Mouse (Mus musculus): ENCODE measurements around the gene Aig1. TPM values are rescaled to one million over a fixed set of nuclear protein-coding genes. Genes with fewer than 3 reads are reported as not detected.
"Not testable (repeated sequence)": the region's sequence is repeated elsewhere in the genome, so short reads cannot be mapped to it uniquely, and the experiment has no call there.

Gene Aig1
- 10 to 100 TPM in 21 of 26 experiments, 1 to 10 TPM in 5; 4.4 to 44.1 (median 13.9) TPM for total RNA-seq (2018; cell fraction: chromatin; rRNA removed)
- total RNA-seq (2018; cell fraction: cytosol; rRNA removed), result 10 to 100 TPM in 14 of 26 experiments, 1 to 10 TPM in 12; 6.4 to 12.5 (median 10.1) TPM
- total RNA-seq (2018; cell fraction: nucleus; rRNA removed), result 10 to 100 TPM in 23 of 26 experiments, 1 to 10 TPM in 3; 8.1 to 53.8 (median 15.3) TPM
- polyA plus RNA-seq (2018), result 8.5 to 15.6 TPM (median 12.4 TPM) in 3 replicates

DNA sequence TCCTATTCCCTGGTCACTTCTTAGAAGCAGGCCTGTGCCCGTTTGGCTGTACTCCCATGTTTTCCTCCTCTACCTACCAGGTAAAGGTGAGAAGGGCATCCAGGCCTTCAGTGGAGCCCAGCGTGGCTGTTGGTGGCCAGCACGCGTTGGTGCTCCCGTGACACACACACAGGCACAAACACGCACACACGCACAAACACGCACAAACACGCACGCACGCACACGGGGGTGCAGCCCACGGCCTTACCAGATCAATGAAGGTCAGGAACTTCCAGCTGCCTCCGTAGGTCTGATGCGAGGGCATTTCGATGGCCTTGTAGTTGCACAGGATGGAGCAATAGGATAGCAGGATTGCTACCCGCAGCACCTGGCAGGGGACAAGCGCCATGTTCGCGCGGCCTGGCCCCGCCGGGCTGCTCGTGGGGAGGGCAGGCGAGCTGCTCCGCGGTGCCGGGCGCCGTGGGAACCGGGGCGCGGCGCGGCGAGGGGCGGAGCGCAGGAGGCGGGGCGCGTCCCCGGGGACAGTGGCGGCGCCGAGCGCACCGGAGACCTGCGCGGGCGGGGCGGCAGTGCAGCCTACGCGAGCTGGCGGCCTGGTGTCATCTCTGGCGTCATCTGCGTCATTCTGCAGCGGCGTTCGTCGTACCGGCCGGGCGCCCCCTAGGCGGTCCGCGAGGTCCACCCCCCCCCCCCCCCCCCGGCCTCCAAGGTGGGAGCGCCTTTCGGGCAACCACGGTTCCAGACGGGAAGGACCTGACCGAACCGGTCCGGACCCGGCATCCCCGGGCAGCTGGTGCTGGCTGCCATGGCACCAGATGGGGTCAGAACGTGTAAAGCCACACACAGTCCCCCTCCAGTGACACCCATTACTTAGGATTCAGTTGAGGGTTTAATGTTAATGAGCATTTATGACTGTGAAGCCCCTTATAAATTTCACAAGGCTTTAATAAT is at the start of gene Aig1:
TSS of gene Aig1 (minus strand) at position 610 of the 951 bp plus-strand sequence.
- no peaks in the 10 kb centered on the region for H3K79me2 ChIP-seq (ENCODE audit: inconsistent target)
- H3K27ac ChIP-seq, result no peak within 1 kb of the TSS
- H3K36me3 ChIP-seq (ENCODE audit: inconsistent target), result no peaks in the 10 kb centered on the region
- H3K4me3 ChIP-seq (ENCODE audit: inconsistent target), result peak within 1 kb of the TSS; percentile 36
- 1% methylated on average over 44 of the region's 77 CpGs for WGBS (ENCODE audit: missing documents)

DNA sequence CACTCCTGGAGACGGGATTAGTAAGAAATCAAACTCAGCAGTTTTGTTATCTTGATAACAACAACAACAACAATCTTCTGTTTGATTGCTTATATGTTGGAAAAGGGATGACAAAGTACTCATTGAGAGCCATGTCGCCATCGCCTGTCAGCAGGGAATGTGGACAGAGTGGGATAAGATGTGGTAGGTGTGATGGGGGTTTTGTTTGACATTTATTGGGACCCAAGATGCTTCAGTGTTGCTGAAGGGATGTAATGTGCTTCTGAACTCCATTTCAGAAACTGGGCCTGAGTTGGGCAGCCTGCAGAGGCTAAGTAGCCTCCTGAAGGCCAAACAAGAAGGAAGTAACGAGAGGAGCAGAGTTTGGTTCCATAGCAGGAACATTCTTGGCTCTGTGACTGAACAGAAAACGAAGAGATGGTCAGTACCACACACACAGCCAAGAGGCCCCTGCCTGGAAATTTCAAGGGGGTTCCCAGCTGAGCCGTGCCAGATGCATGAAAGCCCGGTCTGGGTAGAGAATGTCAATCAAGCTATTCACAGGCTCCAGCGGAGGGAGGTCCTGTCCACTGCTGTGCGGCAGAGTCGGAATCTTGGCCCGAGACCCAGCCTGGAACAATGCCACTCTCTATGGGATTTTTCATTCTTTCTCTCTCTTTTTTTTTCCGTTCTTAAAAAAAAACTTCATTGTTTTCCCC is 48.0 kb upstream of the Aig1 start:
- 90% methylated on average over 12 of the region's 12 CpGs for WGBS (ENCODE audit: missing documents)
- H3K79me2 ChIP-seq (ENCODE audit: inconsistent target), result no peaks in the 10 kb centered on the region
- H3K36me3 ChIP-seq (ENCODE audit: inconsistent target), result no peaks in the 10 kb centered on the region
- no peak overlapping the region for H3K27ac ChIP-seq
- H3K4me3 ChIP-seq (ENCODE audit: inconsistent target), result no peak overlapping the region

DNA sequence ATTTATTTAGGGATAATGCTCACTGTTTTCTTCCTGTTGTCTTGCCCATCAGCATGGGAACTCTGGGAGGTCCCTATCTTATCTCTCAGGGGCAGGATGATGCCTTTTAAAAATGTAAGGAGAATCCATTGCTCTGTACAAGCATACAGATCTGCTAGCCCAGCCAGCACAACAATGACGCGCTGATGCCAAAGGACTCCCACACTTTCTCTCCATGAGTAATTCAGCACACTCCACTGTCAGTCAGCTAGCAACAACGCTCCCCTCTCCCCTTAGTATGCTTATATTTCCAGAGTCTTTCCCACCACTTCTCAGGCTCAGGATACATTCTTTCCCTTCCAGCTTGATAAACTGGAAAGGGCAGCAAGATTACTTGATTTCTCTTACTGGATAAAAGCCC is 46.4 kb upstream of the Aig1 start:
- Histone ChIP-seq H3K79me2 (ENCODE audit: inconsistent target) (no peaks in the 10 kb centered on the region), H3K36me3 (ENCODE audit: inconsistent target) (no peaks in the 10 kb centered on the region), H3K4me3 (ENCODE audit: inconsistent target) (no peak overlapping the region), H3K27ac (no peak overlapping the region)
- WGBS (ENCODE audit: missing documents), result 84% methylated on average over 3 of the region's 3 CpGs

DNA sequence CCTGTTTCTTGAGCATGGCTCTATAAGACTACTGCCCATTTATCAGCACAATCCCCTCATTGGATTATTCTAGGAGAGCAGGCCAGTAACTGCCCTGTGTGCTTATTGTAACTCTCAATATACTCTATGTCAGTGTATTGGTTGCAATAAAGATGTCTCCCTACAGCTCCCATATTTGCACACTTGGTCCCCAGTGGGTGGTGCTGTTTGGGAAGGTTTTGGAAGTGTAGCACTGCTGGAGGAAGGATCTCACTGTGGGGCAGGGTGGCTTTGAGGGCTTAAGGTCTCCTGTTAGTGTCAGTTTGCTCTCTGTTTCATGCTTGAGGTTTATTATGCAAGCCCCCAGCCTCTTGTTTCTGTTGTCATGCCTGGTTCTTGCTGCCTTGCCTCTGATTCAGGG is 44.9 kb upstream of the Aig1 start:
- no peak overlapping the region for H3K4me3 ChIP-seq (ENCODE audit: inconsistent target)
- H3K79me2 ChIP-seq (ENCODE audit: inconsistent target), result no peaks in the 10 kb centered on the region
- no peak overlapping the region for H3K27ac ChIP-seq
- H3K36me3 ChIP-seq (ENCODE audit: inconsistent target), result no peaks in the 10 kb centered on the region

DNA sequence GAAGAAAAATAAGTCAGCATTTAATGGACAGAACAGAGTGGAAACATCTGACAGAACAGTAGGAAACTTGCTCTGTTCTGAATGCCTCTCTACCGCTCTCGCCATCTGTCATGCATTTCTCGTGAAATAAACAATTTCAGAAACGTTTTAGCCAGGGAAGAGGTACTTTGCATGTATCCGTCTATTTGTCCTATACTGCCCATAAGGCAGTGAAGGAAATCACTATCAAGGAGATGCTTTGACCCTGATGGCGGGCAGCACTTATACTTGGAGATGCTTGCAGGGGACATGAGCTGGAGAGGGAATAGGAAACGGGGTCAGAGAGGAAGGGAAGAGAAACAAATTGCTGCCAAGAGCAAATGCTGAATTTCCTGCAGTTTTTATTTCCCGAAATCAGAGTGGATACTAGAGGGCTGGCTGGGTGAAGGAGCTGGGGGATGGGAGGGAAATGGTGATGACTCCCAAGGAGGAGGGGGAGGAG is 37.5 kb upstream of the Aig1 start:
- H3K79me2 ChIP-seq (ENCODE audit: inconsistent target), result no peaks in the 10 kb centered on the region
- no peak overlapping the region for H3K27ac ChIP-seq
- 81% methylated on average over 8 of the region's 8 CpGs for WGBS (ENCODE audit: missing documents)
- no peaks in the 10 kb centered on the region for H3K36me3 ChIP-seq (ENCODE audit: inconsistent target)
- no peak overlapping the region for H3K4me3 ChIP-seq (ENCODE audit: inconsistent target)

DNA sequence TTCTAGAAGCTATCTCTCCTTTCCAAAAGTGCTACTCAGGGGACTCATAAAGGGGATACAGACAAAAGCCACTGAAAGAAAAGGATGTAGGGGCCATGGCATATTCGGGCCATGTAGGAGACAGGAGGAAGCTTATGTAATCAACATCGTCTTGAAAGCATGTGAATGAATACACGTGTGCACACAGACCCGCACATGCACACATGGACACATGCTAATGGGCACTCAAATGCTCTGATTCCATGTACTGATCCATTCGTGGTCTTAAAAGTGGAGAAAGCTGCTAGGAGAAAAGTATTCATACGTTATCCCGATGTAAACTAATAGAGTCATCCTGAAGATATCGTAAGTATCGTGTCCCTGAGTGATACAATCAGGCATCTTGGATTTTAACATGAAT is 36.8 kb upstream of the Aig1 start:
- H3K4me3 ChIP-seq (ENCODE audit: inconsistent target), result no peak overlapping the region
- 86% methylated on average over 9 of the region's 9 CpGs for WGBS (ENCODE audit: missing documents)

DNA sequence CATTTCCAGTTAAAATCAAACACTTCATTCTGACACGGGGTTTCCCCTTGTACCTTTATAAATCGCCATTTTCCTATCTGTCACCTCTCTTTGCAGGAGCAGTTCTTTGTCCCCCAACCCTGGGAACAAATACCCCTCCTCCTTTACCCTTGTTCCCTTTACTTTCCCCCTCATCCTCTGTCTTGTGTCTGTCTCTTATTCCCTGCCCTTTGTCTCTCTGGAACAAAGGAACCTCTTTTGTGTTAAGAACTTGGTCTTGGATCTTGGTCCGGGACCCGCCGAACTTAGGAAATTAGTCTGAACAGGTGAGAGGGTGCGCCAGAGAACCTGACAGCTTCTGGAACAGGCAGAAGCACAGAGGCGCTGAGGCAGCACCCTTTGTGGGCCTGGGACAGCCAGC is 24.0 kb upstream of the Aig1 start:
- 100% methylated on average over 2 of the region's 7 CpGs for whole genome bisulfite sequencing (ENCODE audit: missing documents)
- H3K36me3 ChIP-seq (ENCODE audit: inconsistent target); H3K4me3 ChIP-seq (ENCODE audit: inconsistent target); H3K27ac ChIP-seq; H3K79me2 ChIP-seq (ENCODE audit: inconsistent target): not testable (repeated sequence)

More for the DNA sequence above, 36.8 kb upstream of the Aig1 start:
- no peaks in the 10 kb centered on the region for H3K36me3 ChIP-seq (ENCODE audit: inconsistent target)
- H3K79me2 ChIP-seq (ENCODE audit: inconsistent target), result no peaks in the 10 kb centered on the region
- no peak overlapping the region for H3K27ac ChIP-seq

DNA sequence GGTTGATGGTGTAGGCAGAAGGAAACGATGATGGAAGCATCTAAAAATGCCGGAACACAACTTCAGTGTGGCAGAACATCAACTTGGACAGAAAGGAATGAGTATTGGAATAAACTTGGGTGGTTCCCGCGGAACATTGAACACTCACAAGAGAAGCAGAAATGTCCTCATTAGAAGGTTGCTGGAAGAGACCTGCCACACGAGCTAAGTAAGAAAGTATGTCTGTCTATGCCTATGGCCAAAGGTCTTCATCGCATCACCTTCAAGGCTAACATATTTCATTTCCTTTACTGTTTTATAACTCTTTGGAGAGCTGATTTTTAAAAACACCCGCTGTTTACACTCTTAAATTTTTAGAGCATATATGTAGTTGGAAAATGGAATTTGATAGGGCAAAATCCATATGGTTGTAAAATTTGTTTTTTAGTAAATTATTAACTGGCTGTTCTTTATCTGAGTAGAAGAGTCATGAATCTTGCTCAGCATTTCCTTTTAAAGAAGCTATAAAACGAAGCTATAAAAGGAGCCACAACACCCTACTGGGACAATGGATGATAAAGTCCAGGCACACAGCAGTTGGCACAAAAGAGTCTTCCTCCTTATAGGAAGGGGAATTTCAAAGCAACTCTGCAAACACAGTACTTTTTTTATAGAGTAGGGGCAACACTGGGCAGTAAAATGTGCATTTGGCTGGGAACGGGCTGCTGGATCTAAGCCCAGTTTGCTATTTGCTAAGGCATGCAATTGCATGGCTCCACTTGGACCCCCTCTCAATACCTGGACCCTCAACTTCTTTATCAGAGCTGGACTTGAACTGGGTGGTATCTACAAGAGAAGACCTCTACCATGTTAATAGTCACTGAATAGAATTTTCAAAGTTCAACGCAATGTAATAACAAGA is 14.4 kb upstream of the Aig1 start:
- H3K27ac ChIP-seq, result no peak overlapping the region
- no peak overlapping the region for H3K4me3 ChIP-seq (ENCODE audit: inconsistent target)
- WGBS (ENCODE audit: missing documents), result 92% methylated on average over 10 of the region's 10 CpGs
- no peaks in the 10 kb centered on the region for H3K79me2 ChIP-seq (ENCODE audit: inconsistent target)
- no peaks in the 10 kb centered on the region for H3K36me3 ChIP-seq (ENCODE audit: inconsistent target)

DNA sequence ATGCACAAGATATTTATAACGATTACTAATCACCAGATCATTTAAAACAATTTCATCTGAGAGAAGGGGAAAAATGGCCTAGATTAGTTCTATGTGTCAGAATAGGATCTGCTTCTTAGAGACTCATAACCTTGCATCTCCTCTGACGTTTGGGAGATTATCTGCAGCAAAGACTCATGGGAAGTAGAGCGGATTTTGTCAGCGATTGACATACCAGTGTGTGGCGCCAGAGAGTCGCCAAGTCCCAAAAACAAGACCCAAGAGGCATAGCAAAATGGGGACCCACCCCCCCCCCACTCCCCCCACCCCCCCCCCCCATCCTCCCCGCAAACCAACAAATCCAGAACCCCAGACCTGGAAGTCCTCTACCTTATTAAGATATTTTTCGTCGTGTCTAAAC is 13.7 kb upstream of the Aig1 start:
- Histone ChIP-seq H3K36me3 (ENCODE audit: inconsistent target) (no peaks in the 10 kb centered on the region), H3K4me3 (ENCODE audit: inconsistent target) (no peak overlapping the region), H3K79me2 (ENCODE audit: inconsistent target) (no peaks in the 10 kb centered on the region), H3K27ac (no peak overlapping the region)
- 77% methylated on average over 8 of the region's 9 CpGs for WGBS (ENCODE audit: missing documents)

DNA sequence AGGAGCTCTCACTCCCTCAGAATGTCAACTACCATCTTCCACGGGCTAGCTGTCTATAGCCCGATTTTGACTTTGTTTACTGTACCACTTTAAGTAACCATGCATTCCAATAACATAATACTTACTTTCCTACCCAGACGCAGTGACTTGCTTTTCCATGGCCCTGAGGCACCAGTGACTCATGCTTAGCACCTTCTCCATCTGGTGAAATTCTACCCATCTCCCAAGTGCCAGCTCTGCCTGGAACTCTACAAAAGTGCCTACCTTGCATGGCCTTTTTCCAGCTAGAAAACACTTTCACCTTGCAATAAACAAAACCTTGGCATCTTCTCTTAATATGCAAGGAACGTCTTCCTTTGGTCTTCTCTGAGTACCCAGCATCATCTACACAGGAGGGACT is 9.9 kb upstream of the Aig1 start:
- 95% methylated on average over 4 of the region's 4 CpGs for WGBS (ENCODE audit: missing documents)
- no peak overlapping the region for H3K27ac ChIP-seq

DNA sequence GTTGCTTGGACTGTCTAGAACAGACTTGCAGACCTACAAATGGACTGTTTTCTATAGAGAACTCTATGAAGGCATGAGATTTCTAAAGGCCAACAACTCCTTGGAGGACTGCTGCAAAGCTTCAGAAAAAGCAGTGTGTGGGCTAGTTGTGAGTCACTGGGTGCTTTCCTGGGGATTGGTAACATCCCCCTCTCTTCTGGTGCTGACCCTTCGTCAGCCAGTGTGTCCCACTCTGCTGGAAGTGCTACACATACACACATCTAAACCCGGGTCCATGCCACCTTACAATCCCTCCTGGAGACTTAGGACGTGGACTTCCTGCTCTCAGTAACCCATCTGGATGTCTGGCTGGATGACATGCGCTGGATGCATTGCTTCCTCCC is 6.2 kb upstream of the Aig1 start:
- WGBS (ENCODE audit: missing documents), result 84% methylated on average over 4 of the region's 4 CpGs
- H3K27ac ChIP-seq, result no peak overlapping the region
- H3K4me3 ChIP-seq (ENCODE audit: inconsistent target), result no peak overlapping the region
- H3K36me3 ChIP-seq (ENCODE audit: inconsistent target), result no peaks in the 10 kb centered on the region
- H3K79me2 ChIP-seq (ENCODE audit: inconsistent target), result no peaks in the 10 kb centered on the region

More for the DNA sequence above, 9.9 kb upstream of the Aig1 start:
- Histone ChIP-seq H3K36me3 (ENCODE audit: inconsistent target) (no peaks in the 10 kb centered on the region), H3K4me3 (ENCODE audit: inconsistent target) (no peak overlapping the region), H3K79me2 (ENCODE audit: inconsistent target) (no peaks in the 10 kb centered on the region)

DNA sequence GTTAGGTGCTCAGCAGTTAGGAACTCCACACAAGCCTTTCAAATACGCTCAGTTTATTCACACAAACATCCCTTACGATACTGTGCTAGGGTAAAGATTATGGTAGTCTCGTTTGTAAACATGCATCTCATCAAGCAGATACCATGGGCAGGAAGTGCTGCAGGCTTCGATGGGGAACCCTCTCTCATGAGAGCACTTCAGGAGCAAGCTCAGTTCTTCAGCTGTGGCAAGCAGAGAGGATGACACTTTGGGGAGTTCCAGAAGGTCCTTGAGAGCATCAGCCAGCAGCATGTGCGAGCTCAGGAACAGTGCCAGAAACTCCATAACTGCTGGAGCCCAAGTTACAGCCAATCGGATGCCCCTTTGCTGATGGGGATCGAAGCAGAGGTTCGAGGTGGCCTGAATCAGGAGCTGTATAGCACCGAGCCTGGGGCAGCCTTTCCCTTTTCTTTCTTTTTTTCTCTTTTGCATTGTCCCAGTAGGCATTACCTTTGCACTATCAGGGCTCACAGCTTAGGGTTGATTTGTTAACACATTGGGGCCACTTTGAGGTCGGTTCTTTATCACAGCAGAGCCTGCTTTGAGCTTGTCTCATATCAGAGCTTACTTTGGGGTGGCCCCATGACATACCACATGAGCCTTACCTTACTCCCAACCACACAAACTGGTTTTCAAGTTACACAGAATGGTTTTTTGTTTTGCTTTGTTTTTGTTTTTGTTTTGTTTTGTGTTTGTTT is 5.7 kb upstream of the Aig1 start:
- Histone ChIP-seq H3K4me3 (ENCODE audit: inconsistent target) (no peak overlapping the region), H3K27ac (no peak overlapping the region), H3K36me3 (ENCODE audit: inconsistent target) (no peaks in the 10 kb centered on the region), H3K79me2 (ENCODE audit: inconsistent target) (no peaks in the 10 kb centered on the region)
- 85% methylated on average over 10 of the region's 10 CpGs for WGBS (ENCODE audit: missing documents)

DNA sequence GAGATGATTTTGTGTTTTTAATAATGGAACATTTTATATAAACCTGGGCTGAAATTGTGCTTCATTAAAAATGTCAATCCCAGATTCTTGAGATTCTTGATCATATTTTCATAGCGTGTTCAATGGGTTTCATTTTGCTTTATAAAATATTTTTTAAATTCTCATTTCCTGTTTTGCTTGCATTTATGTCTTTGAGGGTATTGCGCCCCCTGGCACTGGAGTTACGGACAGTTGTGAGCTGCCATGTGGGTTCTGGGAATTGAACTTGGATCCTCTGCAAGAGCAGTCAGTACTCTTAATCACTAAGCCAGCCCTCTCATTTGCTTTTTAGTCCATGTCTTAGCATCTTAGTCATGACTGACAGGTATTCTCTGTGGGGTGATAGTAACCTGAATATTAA is 1.8 kb upstream of the Aig1 start:
- H3K4me3 ChIP-seq (ENCODE audit: inconsistent target), result no peak overlapping the region
- 44% methylated on average over 3 of the region's 3 CpGs for WGBS (ENCODE audit: missing documents)
- H3K79me2 ChIP-seq (ENCODE audit: inconsistent target), result no peaks in the 10 kb centered on the region
- no peaks in the 10 kb centered on the region for H3K36me3 ChIP-seq (ENCODE audit: inconsistent target)
- H3K27ac ChIP-seq, result no peak overlapping the region
